Mouse (Mus musculus) lung, adult 2 months (tissue): ENCODE results near the gene Gm10964.

ENCODE experiments used
- CTCF ChIP-seq: fragments of 200-500 bp; IDR thresholded peaks from 2 replicates; pipeline ENCODE4 v1.5.1; 2011; ENCODE audit warnings: mild to moderate bottlenecking, low read length, control low read depth; ENCODE audit not compliant: insufficient read depth
- POLR2A ChIP-seq: fragments of 200-500 bp; IDR thresholded peaks from 2 replicates; pipeline ENCODE4 v1.6.1; 2011; ENCODE audit warnings: low read depth, mild to moderate bottlenecking, control low read depth, low read length, borderline replicate concordance; ENCODE audit errors: extremely low read depth

DNA sequence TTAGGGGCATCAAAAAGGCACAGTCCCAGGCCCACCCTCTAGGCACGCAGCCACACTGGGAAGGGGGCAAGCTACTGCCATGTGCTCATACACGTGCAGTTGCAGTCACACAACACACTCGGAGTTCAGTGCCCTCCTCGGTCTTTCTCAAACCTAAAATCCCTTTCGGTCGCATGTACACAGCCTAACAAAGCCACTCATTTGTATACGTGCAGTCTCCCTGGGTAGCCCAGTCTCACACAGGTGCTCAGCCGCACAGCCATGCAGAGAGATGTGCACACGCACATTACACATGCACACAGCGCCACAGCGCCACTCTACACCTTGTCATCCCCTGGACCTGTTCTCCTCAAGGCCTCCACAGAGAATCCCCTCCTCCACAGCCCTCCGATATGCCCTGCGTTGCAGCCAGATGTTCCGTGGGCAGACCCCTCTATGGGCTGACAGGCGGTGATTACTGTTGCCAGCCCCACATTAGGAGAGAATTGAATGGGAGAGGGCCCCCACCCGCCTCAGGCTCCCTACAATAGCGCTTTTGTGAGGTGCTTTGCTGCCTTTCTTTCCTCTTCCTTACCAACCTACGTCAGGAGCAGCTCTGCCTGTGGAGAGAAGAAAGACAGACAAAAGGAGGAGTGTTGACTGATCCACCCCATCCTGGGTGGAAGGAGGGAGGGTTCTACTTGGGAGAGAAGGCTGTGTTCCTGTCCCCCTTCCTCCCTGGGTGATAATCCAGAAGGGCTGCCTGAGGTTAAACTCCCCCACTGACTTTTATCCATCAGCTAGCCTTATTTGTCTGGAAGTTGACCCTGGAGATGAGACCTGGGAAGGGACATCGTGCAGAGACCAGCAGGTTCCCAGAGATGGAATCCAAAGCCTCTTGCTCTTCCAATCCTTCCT lies 5.1 kb upstream of the Gm10964 start:
- TF ChIP-seq CTCF, result no peak
- no peak for TF ChIP-seq POLR2A
